Mouse (Mus musculus) frontal cortex, postnatal 36 days (tissue): ENCODE data around the gene Vegfa.

ENCODE experiments used
- DNase-seq, 2 experiments: peaks; one replicate each; pipeline ENCODE4 v3.0.0; 2022; ENCODE audit warnings: low spot score in 2 of 2

The Vegfa gene

DNA sequence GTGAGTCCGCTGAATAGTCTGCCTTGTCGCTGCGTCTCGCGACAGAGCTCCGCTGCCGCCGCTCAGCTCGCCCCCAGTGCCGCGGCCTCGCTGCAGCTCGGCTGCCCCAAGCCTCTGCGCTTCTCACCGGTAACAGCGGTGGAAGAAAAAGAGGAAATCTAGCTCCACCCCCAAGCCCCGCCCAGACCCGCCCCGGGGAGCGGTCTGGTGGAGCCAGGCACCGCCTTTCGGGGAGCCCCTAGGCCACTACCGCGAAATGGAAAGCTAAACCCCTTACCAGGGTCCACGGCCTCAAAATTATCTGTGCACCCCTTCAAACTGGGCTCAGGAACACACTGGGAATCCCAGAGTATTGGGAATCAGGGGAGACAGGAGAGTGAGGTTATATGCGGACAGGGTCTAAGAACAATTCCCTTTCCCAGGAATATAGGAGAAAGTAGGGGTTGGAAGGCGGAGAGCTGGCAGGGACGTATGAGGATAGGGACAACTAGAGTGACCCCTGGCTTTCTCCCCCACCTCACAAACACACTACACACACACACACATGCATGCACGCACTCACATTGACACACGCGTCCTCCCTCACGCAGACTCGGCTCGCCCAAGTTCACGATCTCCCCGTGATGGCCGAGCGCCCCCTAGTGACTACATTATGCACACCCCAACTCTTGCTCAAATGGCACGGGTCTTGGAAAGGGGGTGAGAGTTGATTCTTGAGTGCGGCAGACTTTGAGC is at the start of gene Vegfa:
Gene Vegfa (minus strand): TSS at position 113 of the 735 bp plus-strand sequence.
- peak; percentile 87 to 89 for DNase-seq

DNA sequence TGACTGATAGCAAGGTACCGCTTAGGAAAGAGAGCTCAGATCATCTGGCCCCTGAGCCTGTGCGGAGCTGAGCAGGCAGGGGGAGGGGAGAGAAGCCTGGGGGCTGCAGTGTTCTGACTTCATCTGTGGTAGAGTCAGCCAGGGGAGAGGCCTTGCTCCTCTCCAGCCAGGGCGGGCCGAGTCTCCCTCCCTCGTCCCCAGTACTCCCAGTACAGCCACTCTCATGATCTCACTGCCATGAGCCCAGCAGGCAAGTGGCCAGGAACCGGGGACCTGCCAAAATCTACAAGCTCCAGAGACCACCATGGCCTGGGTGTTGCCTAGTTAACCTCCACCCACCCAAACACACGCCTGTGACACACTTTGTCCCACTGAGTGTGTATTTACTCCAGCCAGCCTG is 49.5 kb upstream of the Vegfa start:
- DNase-seq: no peak

DNA sequence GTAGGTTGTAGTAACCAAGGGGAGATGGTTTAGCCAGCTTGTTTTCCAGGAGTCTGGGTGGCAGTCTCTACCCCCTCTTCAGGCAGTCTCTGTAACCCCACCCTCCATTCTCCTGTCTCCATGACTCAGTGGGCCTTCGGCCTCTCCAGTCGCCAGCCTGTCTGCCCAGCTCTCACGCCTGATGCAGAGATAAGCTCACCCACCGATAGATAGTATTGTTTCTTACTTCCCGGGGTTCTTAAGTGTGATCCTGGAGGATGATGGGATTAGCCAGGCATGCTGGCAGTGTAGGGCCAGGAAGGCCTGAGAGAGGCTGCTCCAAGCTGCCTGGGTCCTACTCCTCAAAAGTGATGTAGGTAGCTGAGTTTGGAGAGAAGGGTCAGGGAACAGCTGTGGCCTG is 48.9 kb upstream of the Vegfa start:
- no peak for DNase-seq

DNA sequence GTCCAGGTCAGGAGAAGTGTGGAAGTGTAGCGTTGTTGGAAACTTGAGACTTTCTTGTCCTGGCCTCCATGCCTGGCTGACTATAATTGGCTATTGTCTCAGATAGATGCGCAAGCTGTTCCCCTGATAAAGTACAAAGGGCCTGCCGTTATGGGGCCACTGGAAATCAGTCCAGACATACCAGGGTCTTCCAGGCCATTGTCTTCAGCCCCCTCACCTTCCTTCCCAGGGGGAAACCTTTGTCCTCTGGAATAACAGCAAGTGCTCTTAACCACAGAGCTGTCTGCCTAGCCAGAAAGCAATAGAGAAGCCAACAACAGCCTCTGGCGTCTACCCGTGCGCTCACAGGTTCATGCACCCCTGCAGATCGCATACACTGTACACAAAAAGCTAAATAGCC is 48.2 kb upstream of the Vegfa start:
- no peak for DNase-seq

DNA sequence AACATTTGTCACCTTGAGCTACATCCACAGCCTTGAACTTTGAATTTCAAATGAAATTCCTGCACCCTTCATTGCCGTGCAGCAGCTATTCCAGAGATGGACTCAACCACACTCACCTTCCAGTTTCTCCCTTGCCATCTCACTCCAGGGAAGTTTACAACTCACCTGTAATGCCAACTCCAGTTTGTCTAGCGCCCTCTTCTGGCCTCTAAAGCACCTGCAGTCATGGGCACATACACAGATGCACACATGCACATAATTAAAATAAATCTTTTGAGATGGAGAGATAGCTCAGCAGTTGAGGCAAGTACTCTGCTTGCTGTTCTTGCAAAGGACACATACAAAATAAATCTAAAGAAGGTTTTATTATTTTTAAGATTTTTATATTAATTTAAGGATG is 46.9 kb upstream of the Vegfa start:
- DNase-seq: no peak

DNA sequence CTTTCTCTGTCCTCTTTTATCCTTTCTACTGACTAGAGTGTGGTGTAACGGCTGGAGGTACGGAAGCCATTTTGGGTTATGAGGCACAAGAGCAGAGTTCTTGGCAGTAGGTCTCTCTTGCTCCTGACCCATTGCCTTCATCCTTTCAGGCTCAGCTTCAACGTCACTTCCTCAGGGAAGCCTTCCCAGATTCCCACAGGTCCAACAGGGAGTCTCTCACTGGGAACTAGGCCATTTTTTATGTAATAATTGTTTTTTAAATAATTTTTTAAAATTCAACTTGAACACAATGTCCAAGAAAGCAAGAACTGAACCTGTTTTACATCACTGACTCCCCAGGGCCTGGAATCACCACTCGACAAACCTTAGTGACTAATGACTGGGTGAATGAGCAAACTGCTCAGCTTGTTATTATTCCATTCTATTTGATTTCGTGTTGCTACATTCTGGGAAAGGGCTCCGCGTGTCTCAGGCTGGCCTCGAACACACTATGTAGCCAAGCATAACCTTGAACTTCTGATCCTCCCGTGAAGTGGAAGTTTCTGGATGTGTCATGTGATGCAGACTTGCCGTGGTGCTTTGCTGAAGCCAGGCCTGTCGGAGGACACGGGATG is 45.9 kb upstream of the Vegfa start:
- DNase-seq: no peak

DNA sequence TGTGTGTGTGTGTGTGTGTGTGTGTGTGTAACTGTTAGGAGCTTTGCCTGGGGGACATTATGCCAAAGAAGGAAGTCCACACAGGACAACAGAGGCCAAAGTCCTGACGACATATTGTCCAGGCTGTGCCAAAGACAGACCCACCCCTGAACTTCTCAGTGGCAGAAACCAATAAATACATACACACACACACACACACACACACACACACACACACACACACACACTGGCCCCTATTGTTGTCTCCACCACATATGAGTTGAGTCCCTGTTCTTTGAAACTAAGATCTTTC is 44.0 kb upstream of the Vegfa start:
- no peak for DNase-seq

DNA sequence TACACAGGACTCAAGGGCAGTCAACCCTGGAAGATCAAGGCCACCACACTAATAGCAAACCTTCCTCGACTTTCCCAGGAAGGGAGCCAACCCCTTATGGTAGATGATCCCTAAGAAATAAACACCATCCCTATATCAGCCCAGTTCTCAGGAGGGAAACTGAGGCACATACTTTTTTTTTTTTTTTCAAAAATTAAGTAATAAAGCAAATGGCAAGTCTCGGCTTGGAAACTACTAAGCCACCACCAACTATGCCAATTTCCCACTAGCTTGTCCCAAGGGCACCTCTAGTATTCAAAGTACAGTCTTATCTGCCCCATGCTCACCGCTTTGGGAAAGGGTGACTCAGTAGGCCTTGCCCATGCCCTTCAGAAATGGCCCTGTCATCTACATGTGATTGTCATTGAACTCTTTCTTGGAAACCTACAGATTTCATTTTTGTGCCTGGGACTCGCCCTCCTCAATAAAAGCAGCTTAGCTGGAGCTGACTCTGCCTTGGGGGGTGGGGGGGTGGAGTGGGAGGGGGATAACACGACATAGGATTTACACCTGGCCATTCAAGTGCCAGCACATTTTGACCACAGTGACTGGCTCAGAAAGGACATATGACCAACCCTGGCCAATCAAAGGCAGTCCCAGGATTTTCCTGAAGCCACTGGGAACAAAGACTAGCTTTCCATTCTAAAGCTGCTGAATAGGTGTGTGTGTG is 43.5 kb upstream of the Vegfa start:
- DNase-seq: no peak

DNA sequence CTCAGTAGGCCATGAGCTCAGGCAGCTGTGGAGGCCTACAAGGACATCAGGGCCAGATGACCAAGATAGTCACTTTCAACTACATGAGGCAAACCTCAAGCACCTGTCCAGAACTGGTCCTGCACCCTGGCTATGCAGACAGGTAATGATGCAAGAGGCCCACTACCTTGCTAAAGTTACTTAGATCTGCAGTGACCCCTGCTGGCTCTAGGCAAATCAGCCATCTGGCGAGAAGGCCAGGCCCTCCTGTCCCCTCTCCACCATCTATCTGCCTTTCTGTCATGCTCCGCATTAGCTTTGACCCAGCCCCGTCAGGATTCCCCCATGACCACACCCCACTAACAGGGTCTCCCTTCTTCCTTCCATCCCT is 42.9 kb upstream of the Vegfa start:
- DNase-seq: no peak

DNA sequence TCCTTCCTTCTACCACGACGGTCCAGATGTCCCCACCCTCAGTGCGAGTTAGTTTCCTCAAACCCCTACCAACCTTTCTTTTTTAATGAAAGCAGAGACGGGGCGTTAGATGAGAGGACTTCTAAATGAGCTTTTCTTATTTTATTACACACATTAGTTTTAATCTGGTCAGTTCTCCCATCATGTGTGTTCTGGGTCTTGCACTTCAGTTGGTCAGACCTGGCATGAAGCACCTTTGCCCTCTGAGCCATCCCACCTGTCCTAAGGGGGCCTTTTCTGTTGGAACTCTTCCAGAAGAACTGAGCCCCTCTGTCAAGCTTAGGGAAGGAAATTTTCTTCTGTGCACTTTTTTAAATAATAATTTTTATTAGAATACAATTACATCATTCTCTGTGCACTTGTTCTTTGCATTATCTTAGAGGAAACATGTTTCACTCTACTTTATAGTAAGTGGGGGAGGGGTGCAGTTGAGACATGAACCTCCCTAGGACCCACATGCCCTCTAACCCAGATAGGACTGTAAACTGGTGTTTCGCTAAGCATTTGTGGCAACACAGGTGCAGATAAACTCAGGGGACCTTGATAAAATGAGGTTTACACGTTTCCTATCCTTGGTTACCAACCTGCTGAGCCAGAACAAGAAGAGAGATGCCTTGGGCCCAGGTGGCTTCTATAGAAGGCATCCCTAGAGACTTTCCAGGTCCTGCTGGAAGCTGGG is 42.4 kb upstream of the Vegfa start:
- no peak for DNase-seq

DNA sequence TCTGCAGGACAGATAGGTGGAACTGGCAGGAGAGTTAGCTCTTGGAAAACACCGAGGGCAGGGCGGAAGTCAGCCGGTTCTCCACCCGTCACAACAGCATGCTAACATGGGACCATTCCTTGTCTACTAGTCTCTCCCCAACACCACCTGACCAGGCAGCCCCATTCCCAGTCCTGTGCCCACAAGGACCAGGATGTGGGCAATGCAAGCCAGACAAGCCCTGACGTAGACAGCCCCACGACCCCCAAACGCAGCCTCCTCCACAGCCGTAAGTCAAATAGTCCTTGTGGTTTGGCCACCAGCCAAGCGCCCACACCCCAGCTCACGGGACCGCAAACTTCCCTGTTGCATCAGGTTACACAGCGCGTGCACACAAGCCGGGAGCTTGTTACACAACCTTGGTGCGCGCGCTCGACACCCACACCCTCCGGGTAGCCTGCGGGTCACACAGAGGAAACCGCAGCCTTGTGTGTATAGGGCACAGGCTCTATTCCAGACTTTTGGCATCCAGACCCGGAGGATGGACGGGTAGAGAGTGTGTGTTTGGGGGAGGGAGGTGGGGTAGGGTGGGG is 41.6 kb upstream of the Vegfa start:
- peak; percentile 5 to 21 for DNase-seq

DNA sequence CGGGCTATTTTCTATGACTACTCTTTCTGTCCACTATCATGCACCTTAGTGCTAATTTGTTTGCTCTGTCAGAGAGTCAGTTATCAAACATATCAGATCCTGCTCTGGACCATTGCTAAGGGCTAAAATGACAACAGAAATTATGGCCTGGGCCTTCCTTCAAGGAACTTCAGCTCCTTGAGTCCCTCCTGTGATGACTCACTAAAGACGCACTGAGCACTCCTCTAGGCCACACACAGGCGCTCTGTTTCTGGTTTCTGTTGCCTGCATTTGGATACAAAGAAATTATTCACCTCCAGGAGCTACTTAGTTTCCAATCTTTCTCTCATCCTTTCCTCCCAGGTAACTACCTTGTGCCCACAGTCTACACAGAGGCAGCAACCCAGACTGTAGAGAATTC is 39.4 kb upstream of the Vegfa start:
- no peak for DNase-seq

DNA sequence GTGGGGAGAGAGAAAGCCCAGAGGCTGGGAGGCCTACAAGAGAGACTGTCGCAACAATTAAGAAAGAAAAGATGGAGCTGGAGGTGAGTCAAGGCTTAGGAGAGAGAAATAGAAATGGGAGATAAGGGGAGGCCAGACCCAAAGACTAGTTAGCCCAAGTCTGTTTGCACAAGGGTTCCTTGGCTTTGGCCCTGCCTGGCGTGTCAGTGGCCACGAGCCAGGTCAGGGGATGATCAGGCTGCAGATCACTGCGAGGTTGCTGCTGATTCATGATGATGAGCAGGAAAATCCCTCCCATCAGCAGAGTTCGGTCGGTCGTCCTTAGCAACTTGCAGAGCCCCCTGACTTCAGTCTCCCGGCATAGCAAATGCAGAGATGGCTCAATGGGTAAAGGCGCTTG is 37.9 kb upstream of the Vegfa start:
- no peak for DNase-seq

DNA sequence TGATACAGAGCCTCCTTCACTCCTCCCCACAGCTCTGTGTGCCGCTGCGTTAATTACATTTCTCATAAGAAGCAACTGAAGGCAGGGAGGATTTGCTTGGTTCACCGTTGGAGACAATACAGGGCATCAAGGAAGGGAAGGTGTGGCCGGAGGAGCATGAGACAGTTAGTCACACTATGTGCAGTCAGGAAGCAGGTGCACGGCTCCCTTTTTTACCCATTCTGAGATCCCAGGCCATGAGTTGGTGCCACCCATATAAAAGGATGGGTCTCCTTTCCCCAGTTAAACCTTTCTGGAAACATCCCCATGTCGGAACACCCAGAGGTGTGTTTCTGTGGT is 31.8 kb upstream of the Vegfa start:
- DNase-seq: no peak

DNA sequence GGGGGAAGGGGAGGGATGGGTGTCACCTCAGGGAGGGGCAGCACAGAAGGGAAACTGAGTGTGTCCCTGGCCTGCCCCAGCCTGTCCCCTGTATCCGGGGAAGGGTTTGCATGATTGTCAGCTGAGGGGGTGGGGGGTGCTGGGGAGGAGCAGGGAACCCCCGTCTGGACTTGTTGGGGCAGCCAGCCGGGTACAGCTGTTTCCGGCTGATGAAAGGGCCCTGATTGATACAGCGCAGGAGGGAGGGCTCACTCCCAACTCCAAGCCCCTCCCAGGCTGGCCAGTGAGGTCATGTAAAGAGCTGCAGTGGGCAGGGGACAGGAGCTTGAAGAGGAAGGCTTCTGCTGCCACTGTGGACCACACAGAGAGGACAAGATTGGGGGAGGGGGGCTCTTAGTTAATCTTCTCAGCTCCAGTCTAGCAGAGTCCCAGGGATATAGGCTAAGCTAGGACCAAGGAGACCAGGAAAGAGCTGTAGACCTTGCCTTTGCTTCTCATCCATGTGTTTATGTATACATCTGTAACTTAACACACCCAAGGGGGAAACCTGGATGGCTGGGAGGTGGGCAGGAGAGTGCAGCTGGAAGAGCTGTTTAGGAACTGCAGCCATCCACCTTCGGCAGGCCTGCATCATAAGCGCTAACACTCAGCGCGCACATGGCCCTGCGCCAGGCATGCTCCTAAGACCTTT is 31.3 kb upstream of the Vegfa start:
- DNase-seq: no peak

DNA sequence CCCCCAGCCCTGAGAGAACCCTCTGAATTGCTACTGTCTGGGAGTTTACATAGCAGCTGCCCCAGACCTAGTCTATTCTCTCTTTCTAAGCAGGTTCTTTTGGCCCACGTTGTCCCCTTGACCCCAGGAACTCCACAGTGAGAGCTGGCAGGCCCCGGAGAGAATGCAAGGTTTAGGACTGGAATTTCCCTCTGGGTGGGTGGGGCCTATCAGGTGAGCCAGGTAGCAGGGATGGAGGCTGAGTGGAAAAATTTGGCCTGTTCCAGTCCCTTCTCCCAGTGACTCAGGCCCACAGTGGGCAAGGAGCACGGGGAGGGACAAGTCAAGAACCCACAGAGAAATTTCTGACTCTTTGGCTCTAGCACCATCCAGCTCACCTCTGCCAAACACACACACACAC is 28.1 kb upstream of the Vegfa start:
- DNase-seq: no peak

DNA sequence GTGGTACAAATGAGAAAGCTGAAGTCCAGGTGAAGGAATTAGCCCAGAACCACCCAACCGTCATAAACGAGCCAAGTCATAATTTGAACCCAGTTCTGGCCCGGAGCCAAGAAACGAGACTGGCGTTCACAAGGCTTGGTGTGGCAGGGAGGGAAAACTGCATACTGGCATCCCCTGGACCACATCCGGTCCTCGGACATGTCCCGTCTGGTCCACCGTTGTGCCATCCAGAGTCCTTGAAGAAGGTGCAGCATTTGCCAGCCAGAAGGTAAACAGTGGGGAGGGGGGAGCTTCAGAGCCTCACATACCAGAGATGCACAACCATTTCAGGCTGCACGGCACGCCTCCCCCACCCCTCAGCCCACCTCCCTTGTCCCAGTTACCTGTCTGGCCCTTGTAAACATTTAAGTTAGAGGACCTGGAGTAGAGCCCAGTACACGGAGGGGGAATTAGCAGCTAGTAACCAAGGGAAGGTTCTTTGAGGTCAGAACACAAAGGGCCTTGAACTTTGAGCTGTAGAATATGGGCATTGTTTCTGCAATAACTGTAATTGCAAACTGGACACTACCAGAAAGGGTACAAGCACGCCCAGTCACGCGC is 27.2 kb upstream of the Vegfa start:
- no peak for DNase-seq

DNA sequence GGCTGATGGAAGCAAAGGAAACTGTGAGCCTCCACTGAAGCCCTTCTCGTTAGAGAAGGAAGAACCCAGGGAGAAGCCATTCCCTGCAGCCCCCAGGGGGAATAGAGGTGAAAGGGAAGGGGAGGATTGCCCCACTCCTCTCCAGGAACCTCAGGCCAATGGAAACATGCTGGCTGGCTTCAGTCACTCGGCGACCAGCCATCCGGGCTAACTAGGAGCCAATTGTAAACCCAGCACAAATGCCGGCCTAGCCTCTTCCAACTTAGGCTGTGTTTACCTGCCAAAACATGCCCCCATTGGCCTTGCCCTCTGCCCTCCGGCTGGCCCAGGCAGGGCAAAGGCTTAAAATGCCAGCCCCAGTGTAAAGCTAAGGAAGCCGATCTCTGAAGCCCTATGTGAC is 24.1 kb upstream of the Vegfa start:
- DNase-seq: peak in 1 of 2 experiments; percentile 4

DNA sequence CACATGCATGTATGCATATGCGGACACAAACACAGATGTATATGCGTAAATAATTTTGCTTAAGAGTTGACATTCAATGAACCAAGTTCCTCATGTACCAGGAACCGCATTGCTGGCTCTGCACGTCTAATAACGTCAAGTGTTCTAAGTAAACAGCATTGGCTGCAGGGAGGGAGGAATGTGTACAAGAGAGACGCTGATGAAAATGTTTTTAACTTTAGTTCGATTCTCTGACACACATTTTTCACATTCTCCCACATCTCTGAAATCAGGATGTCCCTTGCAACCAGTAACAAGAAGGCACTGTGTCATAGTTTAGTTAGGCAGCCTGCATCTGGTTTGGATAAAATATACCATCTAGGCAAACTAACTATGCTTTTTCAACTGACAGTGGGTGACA is 23.6 kb upstream of the Vegfa start:
- no peak for DNase-seq

DNA sequence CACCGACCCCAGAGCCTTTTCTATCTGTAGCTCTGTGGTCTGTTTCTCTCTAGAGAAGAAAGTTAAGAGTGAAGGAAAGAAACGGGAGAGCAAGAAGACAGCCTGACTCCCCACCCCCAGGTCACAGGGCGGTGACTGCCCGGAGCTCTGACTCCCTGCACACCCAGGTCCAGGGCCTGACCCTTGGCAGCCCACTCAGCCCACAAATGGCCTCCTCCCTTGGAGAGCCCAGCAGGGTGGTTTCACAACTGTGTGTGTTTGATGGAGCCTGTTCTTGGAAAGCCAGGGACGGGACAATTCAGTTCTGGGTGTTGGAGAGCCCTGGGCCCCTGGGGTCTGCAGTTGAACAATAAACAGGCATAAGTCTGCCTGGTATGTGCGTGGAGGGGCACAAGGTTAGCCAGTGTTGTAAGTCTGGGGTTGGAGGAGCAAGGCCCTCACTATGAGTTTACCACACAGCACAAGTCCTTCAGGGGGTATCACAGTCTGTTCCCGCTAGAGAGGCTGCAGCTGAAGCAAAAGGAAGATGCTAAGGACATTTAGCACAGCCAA is 21.2 kb upstream of the Vegfa start:
- no peak for DNase-seq

DNA sequence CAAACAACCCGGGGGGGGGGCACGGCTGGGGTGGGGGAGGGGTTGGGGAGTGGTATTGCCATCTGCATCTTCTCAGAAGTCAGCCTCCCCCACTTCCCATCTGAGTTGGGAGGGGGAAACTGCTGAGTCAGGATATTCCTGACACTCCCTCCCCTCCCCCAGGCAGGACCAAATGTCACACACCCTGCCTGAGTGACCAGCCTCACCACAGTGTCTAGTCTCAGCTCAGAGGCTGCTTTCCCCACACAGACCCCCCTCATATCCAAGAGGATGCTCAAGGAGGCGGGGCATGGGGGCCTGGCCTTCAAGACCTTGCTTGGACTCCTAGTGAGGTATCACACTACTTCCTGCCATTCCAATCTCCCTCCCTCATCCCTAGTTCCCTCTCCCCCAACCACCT is 20.0 kb upstream of the Vegfa start:
- no peak for DNase-seq
